Mouse (Mus musculus) lung, postnatal 25 days (tissue): ENCODE measurements around the gene Hey2.

ENCODE experiments used
- DNase-seq: peaks from one replicate; pipeline ENCODE4 v3.0.0; 2022; ENCODE audit warnings: low spot score

Gene Hey2

DNA sequence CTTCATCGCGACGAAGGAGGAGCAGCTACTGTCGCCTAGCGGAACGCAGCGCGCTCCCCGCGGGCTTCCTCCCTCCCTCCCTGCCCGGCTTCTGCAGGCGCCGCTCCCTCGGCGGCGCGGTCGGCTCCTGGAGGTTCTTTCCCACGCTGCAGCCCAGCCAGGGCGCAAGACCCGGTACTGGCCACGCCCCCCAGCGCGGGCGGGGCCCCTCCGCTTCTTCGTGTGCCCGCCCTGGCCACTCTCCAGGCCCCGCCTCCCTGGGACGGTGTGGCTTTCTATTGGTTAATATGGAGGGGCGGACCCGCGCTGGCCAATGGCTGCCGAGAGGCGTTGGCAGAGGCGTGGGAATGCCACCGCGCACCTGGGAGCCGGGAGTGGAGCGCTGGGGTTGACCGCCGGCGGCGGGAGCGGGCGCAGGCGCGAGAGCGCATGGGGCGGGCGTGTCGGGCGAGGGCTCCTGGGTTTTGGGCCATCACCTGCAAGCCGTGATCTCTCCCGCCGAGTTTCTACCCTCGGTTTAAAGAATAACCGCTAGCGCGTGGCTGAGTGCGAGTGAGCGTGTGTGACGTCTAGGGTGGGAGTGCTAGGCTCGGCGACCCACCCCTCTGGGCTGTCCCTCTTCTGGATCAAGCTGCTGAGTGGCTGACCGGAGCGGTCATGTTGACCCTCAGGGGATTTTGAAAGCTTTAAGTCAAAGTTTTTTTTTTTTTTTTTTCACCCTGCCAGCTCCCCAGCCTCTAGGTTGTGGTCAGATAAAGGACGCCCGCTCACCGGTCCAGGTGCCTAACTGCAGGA, at the start of gene Hey2:
Gene Hey2, minus strand, starts transcription at position 159 of the 795 bp plus-strand sequence.
- peak; percentile 97 for DNase-seq

DNA sequence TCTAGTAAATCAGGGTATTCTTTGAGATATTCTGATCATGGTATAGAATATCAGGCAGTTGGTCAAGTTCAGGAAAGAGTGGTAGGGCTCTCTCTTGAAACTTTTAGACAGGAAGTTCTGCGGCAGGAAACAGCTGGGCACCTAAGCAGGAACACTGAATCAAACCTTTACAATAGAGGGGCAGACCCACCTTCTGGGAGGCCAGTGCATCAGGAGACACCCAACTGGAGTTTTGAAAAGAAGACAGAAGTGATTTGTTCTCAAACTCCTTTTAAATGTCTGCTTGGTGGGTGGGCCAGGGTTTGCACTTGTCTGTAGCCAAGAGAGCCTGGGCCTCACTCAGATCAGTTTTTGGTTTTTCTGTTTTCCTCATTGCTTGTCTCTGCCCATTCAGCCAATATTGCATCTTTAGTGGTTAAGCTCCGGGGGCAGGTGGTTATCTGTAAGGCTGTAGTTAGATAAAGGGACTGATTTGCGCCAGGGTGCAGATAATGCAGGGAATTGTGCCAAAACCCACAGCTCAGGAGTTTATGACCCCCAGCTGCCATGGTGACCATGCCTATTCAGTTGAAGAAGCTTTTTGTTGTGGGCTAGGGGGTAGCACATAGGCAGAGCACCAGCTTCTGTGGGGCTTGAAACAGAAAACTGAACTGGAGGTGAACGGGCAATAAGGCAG, 40.6 kb upstream of the Hey2 start:
- no peak for DNase-seq

DNA sequence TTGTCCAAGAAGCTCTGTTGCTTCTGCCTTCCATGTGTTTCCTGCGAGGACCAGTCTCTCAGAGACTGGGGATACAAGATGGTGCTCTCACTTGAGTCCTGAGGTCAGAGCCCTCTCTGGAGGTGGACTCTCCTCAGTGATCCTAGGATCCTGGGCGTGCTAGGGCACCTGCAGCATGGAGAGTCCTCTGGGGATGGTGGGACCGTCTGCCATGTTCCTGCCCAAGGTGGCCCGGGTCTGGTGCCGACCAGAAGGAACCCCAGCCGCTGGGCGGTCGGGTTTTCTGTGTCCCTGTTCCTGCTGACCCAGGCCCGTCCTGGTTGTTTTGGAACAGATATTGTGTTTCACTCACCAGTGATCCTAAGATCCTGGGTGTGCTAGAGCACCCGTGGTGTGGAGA, 38.5 kb upstream of the Hey2 start:
- DNase-seq, result no peak

DNA sequence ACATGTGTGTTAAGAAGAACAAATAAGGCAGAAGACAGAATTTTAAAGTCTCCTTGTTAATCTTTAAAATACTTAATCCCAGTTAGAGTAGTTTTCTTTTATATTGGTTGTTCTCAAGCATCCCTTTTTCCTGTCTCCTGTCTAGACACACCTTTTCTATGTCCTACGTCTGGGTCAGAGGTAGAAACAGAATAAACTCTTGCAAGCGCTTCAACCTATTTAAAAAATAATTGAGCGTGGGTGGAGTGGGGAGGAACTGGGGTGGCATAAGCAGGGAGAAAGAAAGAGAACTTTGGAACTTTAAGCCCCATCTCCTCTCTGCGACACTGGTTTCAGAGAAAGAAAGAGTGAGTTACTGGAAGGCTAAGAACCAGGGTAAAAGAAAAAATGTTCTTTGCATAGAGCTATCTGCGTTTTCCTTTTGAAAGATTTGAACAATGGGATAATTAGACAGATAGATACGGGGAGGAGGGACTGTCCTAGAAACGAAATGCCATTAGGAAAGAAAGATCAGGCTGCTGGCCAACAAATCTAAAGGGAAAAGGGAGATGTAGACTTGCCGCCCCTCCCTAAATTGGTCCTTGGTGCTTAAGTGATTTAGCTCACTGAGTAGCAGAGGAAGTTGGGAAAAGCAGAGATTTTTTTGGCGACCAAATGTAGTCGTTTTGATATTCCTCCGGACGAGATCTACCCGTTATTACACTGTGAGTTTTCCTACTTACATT, 2.7 kb upstream of the Hey2 start:
- DNase-seq, result no peak

DNA sequence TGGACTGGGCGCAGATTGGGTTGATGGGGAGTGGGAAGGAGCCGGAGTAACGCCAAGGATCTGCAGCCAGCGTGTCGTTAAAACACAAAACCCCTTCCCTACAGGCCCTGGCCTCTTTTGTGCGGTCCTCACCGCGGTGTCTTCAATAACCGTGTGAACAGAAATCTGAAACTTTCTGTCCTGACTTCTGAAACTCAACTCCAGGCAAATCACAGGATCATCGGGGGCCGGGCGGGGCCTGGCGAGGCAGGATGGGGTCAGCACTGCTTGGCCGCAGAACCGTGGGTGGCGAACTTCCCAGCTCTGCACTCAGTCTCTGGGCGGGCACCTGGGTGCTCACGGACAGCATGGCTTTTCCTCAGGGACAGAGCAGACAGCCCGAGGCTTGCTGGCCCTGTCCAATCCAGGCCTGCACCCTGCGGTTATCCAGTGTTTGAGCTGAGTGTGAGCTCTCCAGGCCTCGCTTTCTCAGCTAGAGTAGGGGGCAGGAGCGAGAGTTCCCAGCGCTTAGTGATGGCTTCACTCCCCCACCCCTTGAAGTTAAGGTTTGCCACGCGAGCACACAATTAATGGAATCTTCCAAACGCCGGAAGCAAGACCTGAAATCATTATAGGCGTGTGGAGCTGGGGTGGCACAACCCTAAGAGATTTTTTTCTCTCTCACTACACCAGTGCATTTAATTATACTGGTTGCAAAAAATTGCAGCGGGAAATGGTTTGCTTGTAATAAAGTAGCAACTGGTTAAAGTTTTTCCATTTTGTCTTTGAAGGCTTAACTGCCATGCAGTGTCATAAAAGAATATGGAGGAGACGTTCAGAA, 1.8 kb upstream of the Hey2 start:
- no peak for DNase-seq

DNA sequence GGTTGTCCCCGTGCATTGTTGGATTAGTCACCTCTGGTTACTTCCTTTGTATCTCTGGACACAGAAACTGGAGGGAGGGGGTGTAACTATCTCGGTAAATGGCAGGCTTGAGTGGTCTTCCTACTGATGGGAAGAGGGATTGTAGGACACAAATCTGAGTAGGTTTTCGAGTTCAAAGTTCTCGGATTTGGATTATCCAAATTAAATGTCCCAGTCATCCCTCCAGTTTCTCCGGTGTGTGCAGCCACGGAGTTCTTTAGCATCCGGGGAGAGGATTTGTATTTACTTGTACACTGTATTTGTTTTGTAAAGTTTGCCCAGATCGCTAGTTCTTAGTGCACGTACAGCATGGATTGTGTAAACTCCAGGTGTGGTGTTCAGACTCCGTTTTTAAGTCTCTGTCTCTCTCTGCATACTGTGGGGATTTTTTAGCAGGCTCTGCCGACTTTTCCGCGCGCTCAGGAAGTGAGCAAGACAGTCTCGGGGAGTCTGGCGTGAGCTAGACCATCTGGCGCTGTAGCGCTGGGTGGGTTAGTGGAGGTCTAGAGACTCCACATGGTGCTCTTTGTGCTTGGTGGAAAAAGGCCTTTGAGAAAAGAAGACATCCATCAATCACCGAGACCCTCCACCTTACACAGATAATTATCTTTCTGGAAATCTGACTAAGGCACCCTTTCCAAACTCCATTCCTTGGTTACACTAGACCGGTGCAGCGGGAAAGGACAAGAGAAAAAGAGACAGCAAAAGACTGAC, 1.0 kb upstream of the Hey2 start:
- no peak for DNase-seq

DNA sequence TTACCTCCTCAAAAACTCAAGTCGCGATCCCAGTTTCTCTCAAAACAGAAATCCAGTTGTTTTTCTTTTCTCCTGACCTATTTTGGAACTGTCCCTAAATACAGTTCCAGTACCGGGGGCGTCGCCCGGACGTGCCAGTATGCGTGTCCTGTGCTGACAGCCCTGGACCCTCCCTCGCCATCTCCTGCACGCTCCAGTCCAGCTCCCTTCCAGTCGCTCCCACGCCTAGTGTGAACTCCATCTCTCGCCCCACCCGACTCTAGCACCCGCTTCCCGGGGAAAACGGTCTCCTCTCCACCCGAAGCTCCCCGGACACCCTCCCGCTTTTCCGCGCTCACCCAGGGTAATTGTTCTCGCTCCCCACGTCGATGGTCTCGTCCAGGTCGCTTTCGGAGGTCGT, 373 bp downstream of the Hey2 start:
- no peak for DNase-seq

DNA sequence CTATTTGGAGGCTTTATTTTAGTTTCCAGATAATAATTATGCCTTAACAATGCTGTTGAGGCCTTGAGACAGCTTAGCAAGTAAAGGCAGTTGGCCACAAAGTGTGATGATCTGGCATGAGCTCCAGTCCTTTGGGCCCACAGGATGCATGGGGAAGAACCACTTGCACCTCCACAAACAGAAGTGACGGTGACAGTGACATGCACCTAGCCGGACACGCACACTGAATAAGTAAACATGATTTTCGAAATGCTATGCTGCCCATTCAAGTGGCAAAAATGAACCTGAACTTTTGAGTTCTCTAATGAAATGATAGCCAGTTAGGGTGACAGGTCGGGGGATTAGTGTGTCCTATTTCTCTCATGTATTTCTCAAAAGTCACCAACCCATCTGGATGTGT, 1.8 kb downstream of the Hey2 start:
- DNase-seq, result no peak

DNA sequence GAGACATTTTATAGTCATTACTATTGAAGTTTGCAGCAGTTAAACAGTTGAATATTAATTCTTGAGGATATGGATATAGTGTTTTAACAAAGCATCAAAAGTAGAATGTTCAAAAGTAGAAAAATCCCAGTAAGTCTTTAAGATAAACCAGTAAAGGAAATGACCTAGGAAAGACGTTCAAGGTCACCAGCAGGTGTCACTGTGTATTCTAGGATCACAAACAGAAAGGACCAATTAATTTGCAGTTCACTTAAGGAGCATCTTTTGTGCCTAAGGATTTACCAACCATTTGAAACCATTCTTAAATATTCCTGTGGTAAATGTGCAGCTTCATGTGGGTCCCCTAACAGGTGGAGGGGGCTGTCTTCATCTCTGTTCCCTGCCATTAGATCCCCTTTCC, 4.4 kb downstream of the Hey2 start:
- no peak for DNase-seq

DNA sequence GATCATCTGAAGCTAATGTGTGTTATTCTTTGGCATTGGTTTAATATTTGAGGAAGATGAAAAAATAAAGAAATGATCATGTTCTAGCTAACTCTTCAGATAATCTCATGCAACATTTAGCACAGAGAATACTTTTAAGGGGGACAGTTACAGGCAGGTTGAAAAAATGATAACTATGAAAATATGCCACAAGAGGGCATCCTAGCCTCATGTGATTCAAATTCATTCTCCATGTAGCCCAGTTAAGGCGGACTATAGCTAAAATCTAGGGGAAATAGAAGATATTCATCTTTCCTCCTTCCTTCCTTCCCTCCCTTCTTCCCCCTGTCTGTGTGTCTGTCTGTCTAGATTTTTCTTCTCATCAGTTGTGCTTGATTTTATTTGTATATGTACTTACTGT, 17.6 kb downstream of the Hey2 start:
- DNase-seq, result peak; percentile 55

DNA sequence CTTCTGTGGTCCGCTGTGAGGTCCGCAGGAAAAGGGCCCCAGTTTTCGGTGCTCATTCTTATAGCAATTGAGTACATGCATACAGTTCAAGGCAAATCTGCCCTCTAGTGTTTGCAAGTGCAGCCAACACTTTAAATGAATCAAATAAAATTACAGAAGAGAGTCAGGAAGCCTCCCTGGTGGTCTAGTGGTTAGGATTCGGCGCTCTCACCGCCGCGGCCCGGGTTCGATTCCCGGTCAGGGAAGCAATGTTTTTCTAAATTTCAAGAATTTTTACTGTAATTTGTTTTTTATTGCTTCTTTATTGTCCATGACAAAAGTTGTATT, 31.7 kb downstream of the Hey2 start:
- DNase-seq, result peak; percentile 92

DNA sequence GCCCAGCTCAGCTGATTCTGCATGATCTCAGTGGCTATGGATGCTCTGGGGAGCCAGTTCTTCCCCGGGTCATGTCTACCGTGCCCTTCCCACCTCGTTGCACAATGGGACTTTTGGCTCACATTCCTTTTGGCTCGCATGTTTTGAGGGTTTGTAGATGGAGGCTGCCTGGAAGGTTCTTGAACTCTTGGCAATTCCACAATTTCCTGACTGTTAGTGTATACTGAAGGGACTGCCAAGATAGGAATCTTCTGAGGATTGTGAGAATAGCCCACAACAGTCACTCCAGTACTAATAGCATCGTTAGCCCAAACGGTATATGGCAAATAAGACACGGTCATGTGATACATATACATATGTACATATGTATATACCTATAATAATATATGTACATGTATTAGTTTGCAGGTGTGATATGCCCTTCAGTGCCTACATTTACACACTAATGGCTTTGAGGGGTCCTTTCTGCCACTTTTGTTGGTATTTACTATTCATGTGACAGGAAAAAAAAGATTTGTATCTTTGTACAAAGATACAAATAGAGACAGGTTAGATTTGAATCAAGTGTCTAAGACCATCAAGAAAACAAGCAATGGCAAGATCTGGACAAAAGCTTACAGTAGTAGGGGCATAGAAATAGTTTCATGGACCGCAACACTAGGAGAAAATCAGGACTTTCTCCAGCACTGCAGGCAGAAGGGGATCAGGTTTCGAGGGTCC, 32.2 kb downstream of the Hey2 start:
- peak; percentile 58 for DNase-seq

DNA sequence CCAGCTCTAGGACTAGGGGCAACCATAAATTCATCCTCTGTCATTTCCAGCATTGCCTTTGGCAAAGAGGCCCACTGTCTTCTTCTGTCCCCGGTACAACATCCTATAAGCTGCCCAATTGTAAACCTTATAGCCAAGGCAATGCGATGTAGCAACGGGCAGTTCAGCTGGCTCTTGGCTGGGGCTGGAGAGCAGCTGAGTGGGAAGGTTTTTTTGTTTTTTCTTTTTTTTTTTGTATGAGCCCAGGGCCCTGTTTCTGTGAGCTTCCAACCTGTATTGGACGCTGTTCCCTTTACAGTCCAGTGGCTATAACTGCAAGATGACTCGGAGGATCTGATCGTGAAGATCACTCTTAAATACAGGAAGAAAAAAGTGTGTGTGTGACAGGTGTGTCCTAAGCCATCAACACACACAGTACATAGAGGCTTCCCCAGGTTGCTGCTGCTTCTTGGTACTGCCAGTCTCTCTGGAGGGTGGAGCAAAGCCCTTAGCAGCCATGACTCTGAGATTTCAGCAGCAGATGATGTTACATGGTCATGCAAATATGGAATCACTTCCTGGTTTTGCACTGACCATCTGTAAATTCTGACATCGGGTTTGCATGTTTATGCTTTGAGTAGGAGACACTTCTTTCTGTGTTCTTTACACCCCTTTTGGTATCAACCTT, 38.9 kb downstream of the Hey2 start:
- DNase-seq, result no peak

DNA sequence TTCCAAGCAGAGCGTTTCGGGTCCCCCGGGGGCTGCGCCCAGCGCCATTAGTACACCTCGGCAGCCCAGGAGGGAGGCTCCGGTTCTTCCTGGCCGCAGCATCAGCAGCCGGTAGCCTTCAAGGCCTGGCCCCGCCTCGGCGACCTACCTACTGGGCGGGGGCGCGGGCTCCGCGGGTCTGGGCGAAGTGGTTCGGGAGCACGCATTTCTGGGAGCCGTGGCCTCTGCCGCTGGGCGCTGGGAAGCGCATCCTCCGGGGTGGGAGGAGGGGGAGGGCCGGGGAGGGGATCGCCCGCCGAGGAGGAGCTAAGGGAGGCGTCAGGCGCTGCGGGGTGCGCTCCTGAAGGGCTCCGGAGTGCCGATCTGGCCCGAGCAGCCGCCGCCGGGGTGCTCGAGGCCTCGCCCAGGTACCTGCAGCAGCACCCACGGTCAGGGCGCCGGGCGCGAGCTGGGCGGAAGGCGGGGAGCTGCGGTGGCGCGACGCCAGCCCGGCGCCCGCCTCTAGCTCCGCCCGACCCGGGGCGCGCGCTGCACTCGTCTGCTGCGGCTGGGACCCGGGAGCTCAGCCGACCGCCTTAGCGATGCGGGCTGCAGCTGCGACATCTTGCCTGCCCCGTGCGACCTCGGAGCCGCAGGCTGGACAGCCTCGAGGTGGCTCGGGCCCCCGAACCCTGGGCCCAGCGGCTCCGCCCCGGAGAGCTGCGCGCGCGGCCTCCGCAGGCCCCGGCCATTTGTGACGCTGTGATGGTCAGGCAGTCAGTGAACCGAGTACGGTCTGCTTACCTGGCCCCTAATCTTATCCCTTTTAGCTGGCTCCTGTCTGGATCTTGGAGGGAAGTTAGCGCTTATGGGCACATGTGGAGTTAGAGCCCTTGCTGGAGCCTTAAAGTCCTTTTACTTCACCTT, 39.7 kb downstream of the Hey2 start, which contains the start of gene Ncoa7:
Gene Ncoa7, minus strand, starts transcription at position 646 of the 906 bp plus-strand sequence.
- DNase-seq, result peak; percentile 75

DNA sequence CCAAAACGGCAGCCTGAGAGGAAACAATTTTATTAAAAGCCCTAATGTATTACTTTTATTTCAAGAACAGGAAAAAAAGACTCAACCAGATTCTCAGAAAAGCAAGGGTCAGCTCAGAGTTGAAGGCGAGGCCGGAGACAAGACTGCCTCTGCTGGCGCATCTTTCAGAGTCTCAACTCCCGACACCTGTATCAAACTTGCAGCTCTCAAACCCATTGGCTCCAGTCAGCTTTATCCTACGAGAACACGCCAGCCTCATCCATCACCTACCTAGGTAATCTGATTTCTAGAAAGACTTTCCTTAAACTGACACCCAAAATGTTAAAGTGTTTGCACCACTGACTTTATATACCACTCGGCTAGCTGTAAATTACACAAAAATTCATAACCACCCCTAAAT, 40.6 kb downstream of the Hey2 start:
- no peak for DNase-seq

DNA sequence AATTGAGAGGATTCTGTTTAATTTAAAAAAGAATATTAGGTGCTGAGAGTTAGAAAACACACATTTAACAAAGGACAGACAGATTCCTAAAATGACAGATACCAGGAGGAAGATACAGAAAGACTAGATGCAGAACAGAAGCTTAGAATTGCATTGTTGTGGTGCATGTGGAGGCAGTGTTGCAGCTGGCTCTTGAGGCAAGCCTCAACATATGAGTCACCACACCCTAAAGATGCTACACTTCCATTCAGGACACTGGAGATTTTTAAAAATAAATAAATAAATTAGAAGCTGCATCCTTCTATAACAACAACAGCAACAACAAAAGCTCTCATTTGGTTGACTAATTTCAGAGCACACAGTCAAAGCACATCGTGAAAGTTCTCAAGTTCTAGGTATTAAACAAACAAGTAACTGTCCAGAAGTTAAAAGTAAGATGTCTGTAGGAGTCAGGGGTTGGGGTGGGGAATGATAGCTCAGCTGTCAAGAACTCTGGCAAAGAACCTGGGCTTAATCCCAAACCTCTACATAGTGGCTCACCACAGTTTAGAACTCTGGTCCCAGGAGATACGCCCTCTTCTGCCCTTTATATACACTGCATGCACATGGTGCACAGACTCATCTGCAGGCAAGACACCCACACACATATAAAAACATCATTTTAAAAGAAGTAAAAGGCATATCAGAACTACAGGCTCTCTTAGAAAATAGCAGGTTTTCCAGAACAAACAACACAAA, 42.7 kb downstream of the Hey2 start:
- DNase-seq, result no peak

DNA sequence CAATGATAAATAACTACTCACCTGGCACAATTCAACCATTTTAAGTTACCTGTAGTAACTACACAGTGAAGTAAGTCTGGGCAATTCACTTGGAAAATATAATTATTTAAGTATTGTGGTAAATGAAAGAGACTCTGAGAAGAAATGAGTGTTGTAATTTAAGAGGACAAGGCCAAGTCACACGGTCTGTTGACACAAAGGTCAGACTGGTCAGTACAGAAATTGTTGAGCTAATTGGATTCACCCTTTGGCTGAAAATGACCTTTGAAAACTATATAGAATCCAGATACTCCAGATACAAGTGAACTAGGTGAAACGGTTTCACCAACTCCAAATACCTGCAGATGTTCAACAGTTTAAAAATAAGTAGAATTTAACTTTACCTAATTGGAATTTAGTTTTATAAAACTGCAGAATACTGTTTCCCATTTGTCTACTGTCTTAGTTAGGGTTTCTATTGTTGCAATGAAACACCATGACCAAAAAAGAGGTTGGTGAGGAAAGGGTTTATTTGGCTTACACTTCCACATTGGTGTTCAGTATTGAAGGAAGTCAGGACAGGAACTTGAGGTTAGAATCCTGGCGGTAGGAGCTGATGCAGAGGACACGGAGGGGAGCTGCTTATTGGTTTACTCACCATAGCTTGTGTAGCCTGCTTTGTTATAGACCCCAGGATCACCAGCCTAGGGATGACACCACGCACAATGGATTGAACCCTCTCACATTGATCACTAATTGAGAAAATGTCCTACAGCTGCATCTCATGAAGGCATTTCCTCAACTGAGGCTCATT, 45.9 kb downstream of the Hey2 start:
- no peak for DNase-seq

DNA sequence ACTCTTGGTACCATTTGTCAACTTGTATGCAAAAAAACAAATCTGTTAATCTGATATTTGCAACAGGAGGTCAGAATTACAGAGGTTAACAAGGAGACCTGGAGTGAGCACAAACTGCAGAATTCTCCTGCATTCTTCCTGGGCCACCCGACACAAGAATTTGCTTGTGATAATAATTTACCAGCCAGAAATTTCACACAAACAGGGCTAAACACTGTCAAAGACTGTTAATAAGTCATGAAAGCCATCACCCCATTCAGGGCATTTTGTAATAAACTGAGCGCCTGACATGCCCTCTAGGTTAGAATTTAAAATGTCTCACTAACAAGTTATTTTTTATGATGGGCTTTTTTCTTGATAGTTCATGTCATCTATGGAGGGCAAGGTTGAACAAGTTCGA, 51.6 kb downstream of the Hey2 start:
- DNase-seq, result no peak
